Comparison of ENCODE assay signal across 21 mouse cellular contexts in the genomic region with DNA sequence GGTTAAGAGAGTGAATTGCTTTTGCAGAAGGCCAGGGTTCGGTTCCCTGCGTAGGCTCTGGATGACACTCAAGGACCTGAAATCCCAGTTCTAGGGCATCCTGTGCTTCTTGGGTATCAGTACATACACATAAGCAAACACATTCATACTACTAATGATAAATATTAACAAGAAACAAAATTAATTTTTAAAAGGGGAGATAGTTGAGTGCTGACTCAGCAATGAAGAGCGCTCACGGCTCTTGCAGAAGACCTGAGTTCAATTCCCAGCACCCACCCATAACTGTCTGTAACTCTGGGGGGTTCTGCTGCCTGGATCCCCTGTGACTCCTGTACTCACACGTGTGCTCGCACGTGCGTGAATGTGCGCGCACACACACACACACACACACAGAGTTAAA. TPM values are rescaled to one million over a fixed set of nuclear protein-coding genes. Genes with fewer than 3 reads are reported as not detected.
A peak's percentile ranks its signal among the peaks of the same experiment; 100 is the strongest.
DNase-seq lines count a peak whose midpoint lies in the region; ATAC-seq and TF ChIP-seq lines count a peak whose summit lies in the region.
"Had no signal": no experiment of that assay in that cellular context is flagged by ENCODE, and none has a peak within 500 bp of the region (broad histone marks: within the 10 kb centered on the region; RNA-seq: fewer than 3 reads in every experiment).

No protein-coding gene starts in this region.

- no peak for TF ChIP-seq EP300 in MEL (IDR thresholded peaks at IDR 0.05; ENCODE audit: low read depth in 1 of 2, low read length in 2 of 2)

- H3K36me3 ChIP-seq in intestine, embryonic 16.5 days (ENCODE audit: control insufficient read depth, insufficient read depth, low read length), result 0 out of 2 replicates have a peak, but pooled peaks cover 3% of the 10 kb centered on the region
- H3K36me3 ChIP-seq in intestine, embryonic 15.5 days, result no peaks in the 10 kb centered on the region
- H3K36me3 ChIP-seq in MEL (ENCODE audit: control insufficient read depth in 1 of 2, insufficient read depth in 2 of 2, low read length in 2 of 2), result no peaks in the 10 kb centered on the region
- H3K36me3 ChIP-seq in midbrain, embryonic 13.5 days, result peaks cover 13% of the 10 kb centered on the region
- H3K36me3 ChIP-seq: forebrain, embryonic 15.5 days had no signal

- no peak overlapping the region for H3K4me3 ChIP-seq in intestine, embryonic 16.5 days (ENCODE audit: low read length)
- H3K4me3 ChIP-seq in intestine, embryonic 15.5 days (replicated peaks), result no peak overlapping the region
- H3K4me3 ChIP-seq in MEL (ENCODE audit: control insufficient read depth in 1 of 2, insufficient read depth in 1 of 2, low read depth in 2 of 2, low read length in 2 of 2), result no peak overlapping the region
- H3K4me3 ChIP-seq in midbrain, embryonic 13.5 days (replicated peaks), result no peak overlapping the region
- H3K4me3 ChIP-seq: embryonic facial prominence, embryonic 10.5 days; embryonic facial prominence, embryonic 12.5 days; forebrain, embryonic 13.5 days; forebrain, embryonic 15.5 days had no signal

- H3K4me1 ChIP-seq in intestine, embryonic 16.5 days (ENCODE audit: control insufficient read depth, insufficient read depth, low read length), result peaks cover 17% of the 10 kb centered on the region
- H3K4me1 ChIP-seq in intestine, embryonic 15.5 days (replicated peaks), result peaks cover 20% of the 10 kb centered on the region
- H3K4me1 ChIP-seq in MEL (ENCODE audit: control insufficient read depth in 1 of 2, insufficient read depth in 2 of 2, low read length in 2 of 2), result no peaks in the 10 kb centered on the region
- peaks cover 9% of the 10 kb centered on the region for H3K4me1 ChIP-seq in midbrain, embryonic 13.5 days (replicated peaks)

- TF ChIP-seq CTCF in MEL (IDR thresholded peaks at IDR 0.05 in 2 of 3, conservative IDR thresholded peaks at IDR 0.05 in 1 of 3; ENCODE audit: control insufficient read depth in 1 of 3, insufficient read depth in 1 of 3, low read depth in 2 of 3, low read length in 3 of 3, poor library complexity in 1 of 3, severe bottlenecking in 1 of 3), result no peak

- H3K27ac ChIP-seq in intestine, embryonic 16.5 days (ENCODE audit: low read length), result no peak overlapping the region
- H3K27ac ChIP-seq in intestine, embryonic 15.5 days, result no peak overlapping the region
- H3K27ac ChIP-seq in MEL (ENCODE audit: control insufficient read depth, low read depth, low read length), result no peak overlapping the region
- H3K27ac ChIP-seq in midbrain, embryonic 13.5 days, result no peak overlapping the region
- H3K27ac ChIP-seq: embryonic facial prominence, embryonic 10.5 days; embryonic facial prominence, embryonic 12.5 days; forebrain, embryonic 13.5 days; forebrain, embryonic 15.5 days had no signal

- H3K9me3 ChIP-seq in intestine, embryonic 16.5 days (ENCODE audit: control insufficient read depth, low read length), result no peaks in the 10 kb centered on the region
- no peaks in the 10 kb centered on the region for H3K9me3 ChIP-seq in intestine, embryonic 15.5 days
- H3K9me3 ChIP-seq in MEL (replicated peaks; ENCODE audit: insufficient read depth, low read length), result no peaks in the 10 kb centered on the region
- no peaks in the 10 kb centered on the region for H3K9me3 ChIP-seq in midbrain, embryonic 13.5 days
- H3K9me3 ChIP-seq: embryonic facial prominence, embryonic 10.5 days; embryonic facial prominence, embryonic 12.5 days; forebrain, embryonic 13.5 days; forebrain, embryonic 15.5 days had no signal

- no peak for ATAC-seq in intestine, embryonic 16.5 days
- no peak for ATAC-seq in intestine, embryonic 15.5 days
- ATAC-seq in midbrain, embryonic 13.5 days, result no peak
- ATAC-seq: CD4-positive, CD25-positive, alpha-beta regulatory T cell, adult 4 months; forebrain, embryonic 13.5 days; forebrain, embryonic 15.5 days; forebrain, postnatal 0 days had no signal

- no peak for DNase-seq in MEL (ENCODE audit: low read depth, low spot score)
- no peak for DNase-seq in kidney, adult 11 months
- DNase-seq: adrenal gland, adult 2 months; adrenal gland, postnatal 10 days; adrenal gland, postnatal 36 days; B cell, adult 2 months; cerebellum, adult 11-12 months; cerebellum, adult 2 months; cerebellum, adult 9-10 months; cerebellum, postnatal 10 days; cerebellum, postnatal 25 days; forebrain, postnatal 0 days had no signal

- 90% methylated on average over 10 of the region's 10 CpGs for WGBS in intestine, embryonic 16.5 days
- 92% methylated on average over 10 of the region's 10 CpGs for WGBS in intestine, embryonic 15.5 days
- 96% methylated on average over 10 of the region's 10 CpGs for WGBS in midbrain, embryonic 13.5 days

- H3K27me3 ChIP-seq in intestine, embryonic 16.5 days (replicated peaks; ENCODE audit: control insufficient read depth, insufficient read depth, low read length), result peaks cover 9% of the 10 kb centered on the region; the same call in 1 of the 2 replicates
- peaks cover 10% of the 10 kb centered on the region for H3K27me3 ChIP-seq in intestine, embryonic 15.5 days (replicated peaks)
- H3K27me3 ChIP-seq in MEL (ENCODE audit: control insufficient read depth in 1 of 2, insufficient read depth in 2 of 2, low read length in 2 of 2), result no peaks in the 10 kb centered on the region
- peaks cover 19% of the 10 kb centered on the region for H3K27me3 ChIP-seq in midbrain, embryonic 13.5 days

- no peak overlapping the region for H3K4me2 ChIP-seq in intestine, embryonic 16.5 days (ENCODE audit: low read depth, low read length)
- no peak overlapping the region for H3K4me2 ChIP-seq in intestine, embryonic 15.5 days (replicated peaks)
- no peak overlapping the region for H3K4me2 ChIP-seq in midbrain, embryonic 13.5 days (replicated peaks)
- H3K4me2 ChIP-seq: embryonic facial prominence, embryonic 12.5 days; forebrain, embryonic 13.5 days; forebrain, embryonic 15.5 days had no signal

- TF ChIP-seq POLR2A in MEL (IDR thresholded peaks at IDR 0.05; ENCODE audit: control insufficient read depth in 1 of 2, insufficient read depth in 1 of 2, low read depth in 1 of 2, low read length in 2 of 2, poor library complexity in 1 of 2), result no peak

- TF ChIP-seq RAD21 in MEL (IDR thresholded peaks at IDR 0.05; ENCODE audit: low read depth, low read length), result no peak

- H3K79me2 ChIP-seq in MEL (ENCODE audit: control insufficient read depth, insufficient read depth, low read length, poor library complexity), result no peaks in the 10 kb centered on the region

- H3K9ac ChIP-seq in intestine, embryonic 16.5 days (ENCODE audit: low read depth, low read length), result peak overlapping the region; percentile 10; the same call in 1 of the 2 replicates
- H3K9ac ChIP-seq in intestine, embryonic 15.5 days, result no peak overlapping the region
- H3K9ac ChIP-seq in MEL (ENCODE audit: control insufficient read depth, low read depth, low read length, poor library complexity, severe bottlenecking), result no peak overlapping the region
- no peak overlapping the region for H3K9ac ChIP-seq in midbrain, embryonic 13.5 days (replicated peaks)
- H3K9ac ChIP-seq: embryonic facial prominence, embryonic 12.5 days; forebrain, embryonic 13.5 days; forebrain, embryonic 15.5 days; forebrain, postnatal 0 days had no signal

TF ChIP-seq in MEL, 35 proteins besides CTCF, POLR2A, EP300 and RAD21:
- TF ChIP-seq MAFK (IDR thresholded peaks at IDR 0.05; ENCODE audit: borderline replicate concordance, low read depth, low read length) (peak; percentile 50; the same call in 1 of the 2 replicates), MAX (IDR thresholded peaks at IDR 0.05; ENCODE audit: low read length) (no peak)

RNA-seq across cellular contexts. Expression of gene Cygb, which starts 35.5 kb away (rescaled TPM):
- 12.3 and 14.4 TPM in 2 replicates for polyA plus RNA-seq in intestine, embryonic 16.5 days (2015; fragmentation: Nextera tagmentation; extraction: Ambion mirVana)
- polyA plus RNA-seq in intestine, embryonic 15.5 days (2015; fragmentation: Nextera tagmentation; extraction: Ambion mirVana), result 12.5 and 12.9 TPM in 2 replicates
- total RNA-seq in MEL (2012; rRNA removed), result 2.1 and 2.2 TPM in 2 replicates
- polyA plus RNA-seq in MEL (2012; ENCODE audit: insufficient read depth in 1 of 2, insufficient read length in 2 of 2, low read depth in 1 of 2, low replicate concordance in 2 of 2, missing spikeins in 1 of 2), result 1 to 10 TPM in 1 of 2 experiments, not detected in 1; 8.7 TPM
- 8.8 TPM in 2 replicates for polyA plus RNA-seq in midbrain, embryonic 13.5 days (2015; fragmentation: Nextera tagmentation; extraction: Ambion mirVana)
- total RNA-seq: G1E had no signal
- polyA plus RNA-seq: CD4-positive, CD25-positive, alpha-beta regulatory T cell, adult 4 months had no signal

RNA-seq across cellular contexts. Expression of gene Prcd, which starts 36.3 kb away (rescaled TPM):
- 1.4 and 1.9 TPM in 2 replicates for polyA plus RNA-seq in intestine, embryonic 16.5 days (2015; fragmentation: Nextera tagmentation; extraction: Ambion mirVana)
- 1.0 and 1.3 TPM in 2 replicates for polyA plus RNA-seq in intestine, embryonic 15.5 days (2015; fragmentation: Nextera tagmentation; extraction: Ambion mirVana)
- total RNA-seq in MEL (2012; rRNA removed), result 50.0 and 72.2 TPM in 2 replicates
- polyA plus RNA-seq in MEL (2012; ENCODE audit: insufficient read depth in 1 of 2, insufficient read length in 2 of 2, low read depth in 1 of 2, low replicate concordance in 2 of 2, missing spikeins in 1 of 2), result 10 to 100 TPM in 1 of 2 experiments, not detected in 1; 44.4 TPM
- 1.0 and 1.2 TPM in 2 replicates for polyA plus RNA-seq in midbrain, embryonic 13.5 days (2015; fragmentation: Nextera tagmentation; extraction: Ambion mirVana)
- polyA plus RNA-seq: CD4-positive, CD25-positive, alpha-beta regulatory T cell, adult 4 months had no signal
